Mouse (Mus musculus) E14TG2a.4 (cell line): ENCODE results near the gene Brpf3.
"Not testable (repeated sequence)": the region's sequence is repeated elsewhere in the genome, so short reads cannot be mapped to it uniquely, and the experiment has no call there.

Experiments used
- H3K27me3 ChIP-seq: 2 replicates; pipeline ENCODE4 v1.6.1; 2014; ENCODE audit warnings: low read length, control low read depth; ENCODE audit not compliant: insufficient read depth
- H3K36me3 ChIP-seq: 2 replicates; pipeline ENCODE4 v1.6.1; 2014; ENCODE audit warnings: low read length, control low read depth; ENCODE audit not compliant: insufficient read depth
- H3K4me1 ChIP-seq: replicated peaks from 2 replicates; pipeline ENCODE4 v1.6.1; 2014; ENCODE audit warnings: low read depth, low read length, control low read depth
- H3K4me3 ChIP-seq: replicated peaks from 2 replicates; pipeline ENCODE4 v1.5.1; 2014; ENCODE audit warnings: mild to moderate bottlenecking, low read length
- H3K9me3 ChIP-seq: 2 replicates; pipeline ENCODE4 v1.6.1; 2014; ENCODE audit warnings: low read length, control low read depth
- CTCF ChIP-seq: conservative IDR thresholded peaks from 2 replicates; pipeline ENCODE4 v1.5.1; 2014; ENCODE audit warnings: low read length
- NANOG ChIP-seq: IDR thresholded peaks from 2 replicates; pipeline ENCODE4 v1.6.1; 2014; ENCODE audit warnings: borderline replicate concordance, low read length, mixed read lengths
- POU5F1 ChIP-seq: IDR thresholded peaks from 2 replicates; pipeline ENCODE4 v1.6.1; 2014; ENCODE audit warnings: low read length, borderline replicate concordance

The Brpf3 gene

GRCm38 (mm10) chr17:28831065-28831464 is 30.2 kb downstream of the Brpf3 start:
- H3K4me1 ChIP-seq = peaks cover 89% of the 10 kb centered on the region
- H3K9me3 ChIP-seq = no peaks in the 10 kb centered on the region
- H3K27me3 ChIP-seq = no peaks in the 10 kb centered on the region
- no peak for TF ChIP-seq CTCF
- TF ChIP-seq NANOG = no peak
- no peak for TF ChIP-seq POU5F1
- no peak overlapping the region for H3K4me3 ChIP-seq
- H3K36me3 ChIP-seq = peaks cover 96% of the 10 kb centered on the region

- Histone ChIP-seq H3K27me3 (no peaks in the 10 kb centered on the region), H3K4me1 (peaks cover 91% of the 10 kb centered on the region), H3K9me3 (no peaks in the 10 kb centered on the region), H3K36me3 (peaks cover 96% of the 10 kb centered on the region), H3K4me3 (no peak overlapping the region)
- no peak for TF ChIP-seq POU5F1
- no peak for TF ChIP-seq NANOG
- 0 out of 2 replicates have a peak, but pooled peaks have one; percentile 8 for TF ChIP-seq CTCF
Measured at GRCm38 (mm10) chr17:28832040-28832439, 31.1 kb downstream of the Brpf3 start.

- no peak overlapping the region for H3K4me3 ChIP-seq
- TF ChIP-seq NANOG (no peak), POU5F1 (no peak), CTCF (no peak)
- no peaks in the 10 kb centered on the region for H3K27me3 ChIP-seq
- H3K9me3 ChIP-seq = no peaks in the 10 kb centered on the region
- H3K36me3 ChIP-seq = peaks cover 95% of the 10 kb centered on the region
- H3K4me1 ChIP-seq = peaks cover 97% of the 10 kb centered on the region
Measured at GRCm38 (mm10) chr17:28832875-28833274, 32.0 kb downstream of the Brpf3 start.

GRCm38 (mm10) chr17:28834676-28835075 is 33.8 kb downstream of the Brpf3 start:
- TF ChIP-seq CTCF (no peak), POU5F1 (no peak), NANOG (no peak)

GRCm38 (mm10) chr17:28837840-28838239 is 37.0 kb downstream of the Brpf3 start:
- Histone ChIP-seq H3K9me3 (peaks cover 17% of the 10 kb centered on the region), H3K4me1 (peaks cover 55% of the 10 kb centered on the region), H3K4me3 (no peak overlapping the region), H3K36me3 (peaks cover 72% of the 10 kb centered on the region), H3K27me3 (no peaks in the 10 kb centered on the region)
- TF ChIP-seq POU5F1 (no peak), NANOG (no peak), CTCF (no peak)

More at GRCm38 (mm10) chr17:28834676-28835075, 33.8 kb downstream of the Brpf3 start:
- H3K4me1 ChIP-seq = peaks cover 80% of the 10 kb centered on the region
- H3K27me3 ChIP-seq = no peaks in the 10 kb centered on the region
- no peak overlapping the region for H3K4me3 ChIP-seq
- peaks cover 94% of the 10 kb centered on the region for H3K36me3 ChIP-seq
- H3K9me3 ChIP-seq = peaks cover 7% of the 10 kb centered on the region; the same call in 1 of the 2 replicates

- H3K27me3 ChIP-seq, H3K4me3 ChIP-seq: not testable (repeated sequence)
- peak; percentile 43 for TF ChIP-seq CTCF
- Histone ChIP-seq H3K36me3 (peaks cover 35% of the 10 kb centered on the region), H3K9me3 (peaks cover 17% of the 10 kb centered on the region), H3K4me1 (peaks cover 19% of the 10 kb centered on the region)
Measured at GRCm38 (mm10) chr17:28841947-28842346, 41.1 kb downstream of the Brpf3 start.

- no peak overlapping the region for H3K4me3 ChIP-seq
- peaks cover 16% of the 10 kb centered on the region for H3K4me1 ChIP-seq
- peaks cover 5% of the 10 kb centered on the region; the same call in 1 of the 2 replicates for H3K27me3 ChIP-seq
- TF ChIP-seq NANOG (no peak), CTCF (no peak), POU5F1 (no peak)
- peaks cover 19% of the 10 kb centered on the region for H3K36me3 ChIP-seq
- H3K9me3 ChIP-seq = peaks cover 17% of the 10 kb centered on the region
Measured at GRCm38 (mm10) chr17:28843665-28844064, 42.8 kb downstream of the Brpf3 start.

GRCm38 (mm10) chr17:28846974-28847617 is 46.2 kb downstream of the Brpf3 start:
- H3K4me3 ChIP-seq = 0 out of 2 replicates have a peak overlapping the region, but pooled peaks have one; percentile 10
- H3K36me3 ChIP-seq = no peaks in the 10 kb centered on the region
- no peaks in the 10 kb centered on the region for H3K9me3 ChIP-seq
- TF ChIP-seq NANOG (no peak), POU5F1 (no peak), CTCF (no peak)
- H3K4me1 ChIP-seq = peaks cover 16% of the 10 kb centered on the region
- peaks cover 7% of the 10 kb centered on the region; the same call in 1 of the 2 replicates for H3K27me3 ChIP-seq

GRCm38 (mm10) chr17:28850511-28850910 is 49.6 kb downstream of the Brpf3 start:
- no peaks in the 10 kb centered on the region for H3K9me3 ChIP-seq
- H3K36me3 ChIP-seq = no peaks in the 10 kb centered on the region
- TF ChIP-seq POU5F1 (no peak), CTCF (no peak), NANOG (no peak)
- H3K4me3 ChIP-seq = no peak overlapping the region
- H3K4me1 ChIP-seq = peaks cover 28% of the 10 kb centered on the region
- H3K27me3 ChIP-seq = peaks cover 7% of the 10 kb centered on the region; the same call in 1 of the 2 replicates
